Mouse (Mus musculus) G1E (cell line): ENCODE data around the gene Zdhhc7.

ENCODE experiments used
- CTCF ChIP-seq: IDR thresholded peaks from 2 replicates; pipeline ENCODE4 v1.5.1; 2012; ENCODE audit warnings: low read depth, low read length, inconsistent platforms, mixed read lengths
- GATA1 ChIP-seq: IDR thresholded peaks from 2 replicates; pipeline ENCODE4 v1.6.1; 2012; ENCODE audit warnings: borderline replicate concordance, low read length, inconsistent platforms, mixed read lengths
- GATA2 ChIP-seq: IDR thresholded peaks from 2 replicates; pipeline ENCODE4 v1.6.1; 2012; ENCODE audit warnings: low read depth, low read length, inconsistent platforms, borderline replicate concordance
- POLR2AphosphoS5 ChIP-seq: IDR thresholded peaks from 2 replicates; pipeline ENCODE4 v1.6.1; 2012; ENCODE audit warnings: low read depth, low read length, inconsistent platforms; ENCODE audit not compliant: insufficient replicate concordance
- TAL1 ChIP-seq: conservative IDR thresholded peaks from 2 replicates; pipeline ENCODE4 v1.6.1; 2012; ENCODE audit warnings: low read depth, low read length, inconsistent platforms, mixed read lengths

- TF ChIP-seq CTCF = no peak
- no peak for TF ChIP-seq GATA2
- TF ChIP-seq TAL1 = no peak
- TF ChIP-seq GATA1 = no peak
- no peak for TF ChIP-seq POLR2AphosphoS5
Observed at GRCm38 (mm10) chr8:120084783-120085182, 16.5 kb downstream of the Zdhhc7 start.
